26 mouse cellular contexts compared by ENCODE assay signal in the genomic region with DNA sequence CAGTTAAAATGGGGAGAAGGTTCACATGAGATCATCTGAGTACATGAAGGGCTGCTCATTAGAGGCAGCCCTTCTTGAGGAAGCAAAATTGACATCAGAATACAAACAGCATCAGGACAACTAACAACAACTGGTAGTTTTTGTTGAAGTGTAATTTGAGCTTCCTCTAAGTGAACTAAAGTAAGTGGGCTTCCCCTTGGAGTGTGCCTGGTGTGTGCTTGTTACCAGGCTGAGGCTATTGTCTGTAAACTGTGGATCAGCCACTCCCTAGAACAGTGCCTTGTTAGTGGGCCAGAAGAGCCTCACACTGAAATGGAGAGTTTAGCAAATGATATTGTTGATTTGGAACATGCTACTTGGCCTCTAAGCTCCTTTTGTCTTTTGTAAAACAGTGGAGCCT.
"Had no signal": no experiment of that assay in that cellular context is flagged by ENCODE, and none has a peak within 500 bp of the region (broad histone marks: within the 10 kb centered on the region; RNA-seq: fewer than 3 reads in every experiment).

No protein-coding gene starts in this region.

- H3K4me3 ChIP-seq: heart, embryonic 10.5 days; heart, embryonic 12.5 days; hindbrain, embryonic 10.5 days; hindbrain, embryonic 12.5 days; intestine, embryonic 15.5 days; layer of hippocampus, adult 2 months; limb, embryonic 13.5 days; limb, embryonic 15.5 days; liver, embryonic 13.5 days; liver, embryonic 15.5 days had no signal

- DNase-seq: gastrocnemius, postnatal 14 days; gastrocnemius, postnatal 36 days; heart, adult 18-20 months; heart, postnatal 10 days; heart, postnatal 4 days; kidney, adult 18-20 months; kidney, adult 8-10 months; kidney, postnatal 10 days; kidney, postnatal 25 days; kidney, postnatal 4 days; layer of hippocampus, postnatal 36 days; left cerebral cortex, postnatal 4 days; liver, embryonic 13.5 days had no signal

- H3K27ac ChIP-seq: heart, embryonic 10.5 days; hindbrain, embryonic 10.5 days; hindbrain, embryonic 12.5 days; hindbrain, embryonic 14.5 days; intestine, embryonic 15.5 days; layer of hippocampus, adult 2 months; limb, embryonic 13.5 days; limb, embryonic 15.5 days; liver, embryonic 13.5 days; liver, embryonic 15.5 days had no signal

- H3K4me2 ChIP-seq: heart, embryonic 12.5 days; hindbrain, embryonic 12.5 days; hindbrain, embryonic 14.5 days; intestine, embryonic 15.5 days; limb, embryonic 13.5 days; limb, embryonic 15.5 days; liver, embryonic 13.5 days; liver, embryonic 15.5 days had no signal

- H3K9ac ChIP-seq: heart, embryonic 12.5 days; hindbrain, embryonic 12.5 days; hindbrain, embryonic 14.5 days; intestine, embryonic 15.5 days; limb, embryonic 13.5 days; limb, embryonic 15.5 days; liver, embryonic 13.5 days; liver, embryonic 15.5 days had no signal

- ATAC-seq: hindbrain, embryonic 16.5 days; inflammation-experienced regulatory T-cells, adult 6 months; intestine, embryonic 15.5 days; intestine, postnatal 0 days had no signal

- H3K9me3 ChIP-seq: heart, embryonic 10.5 days; intestine, embryonic 15.5 days; liver, embryonic 13.5 days; liver, embryonic 15.5 days had no signal

- H3K4me1 ChIP-seq: heart, embryonic 10.5 days; heart, embryonic 12.5 days; hindbrain, embryonic 12.5 days; intestine, embryonic 15.5 days; limb, embryonic 13.5 days; limb, embryonic 15.5 days; liver, embryonic 13.5 days; liver, embryonic 15.5 days had no signal

- H3K27me3 ChIP-seq: heart, embryonic 12.5 days; hindbrain, embryonic 12.5 days; intestine, embryonic 15.5 days; limb, embryonic 13.5 days; limb, embryonic 15.5 days; liver, embryonic 13.5 days; liver, embryonic 15.5 days had no signal
